Mouse (Mus musculus) C2C12 (cell line): ENCODE data around the gene Ggt1. TPM values are rescaled to one million over a fixed set of nuclear protein-coding genes. Genes with fewer than 3 reads are reported as not detected.

ENCODE experiments used
- H3K27me3 ChIP-seq: one replicate; pipeline ENCODE4 v1.6.1; 2011; ENCODE audit not compliant: control insufficient read depth, insufficient read depth, insufficient read length
- H3K36me3 ChIP-seq: one replicate; pipeline ENCODE4 v1.6.1; 2011; ENCODE audit not compliant: control insufficient read depth, insufficient read depth
- H3K4me3 ChIP-seq: one replicate; pipeline ENCODE4 v1.5.1; 2011; ENCODE audit warnings: mild to moderate bottlenecking, control low read depth; ENCODE audit not compliant: poor library complexity, insufficient read depth, severe bottlenecking
- H3K79me2 ChIP-seq: one replicate; pipeline ENCODE4 v1.6.1; 2011; ENCODE audit not compliant: control insufficient read depth, insufficient read depth
- H3K79me3 ChIP-seq: one replicate; pipeline ENCODE4 v1.6.1; 2011; ENCODE audit warnings: low read depth, control low read depth
- H3ac ChIP-seq: one replicate; pipeline ENCODE3; 2011; ENCODE audit warnings: low read depth; ENCODE audit not compliant: control insufficient read depth, insufficient read length
- CEBPB ChIP-seq: IDR thresholded peaks from one replicate; pipeline ENCODE4 v1.6.1; 2011; ENCODE audit warnings: low read depth, mild to moderate bottlenecking, control low read depth, moderate library complexity
- CTCF ChIP-seq: IDR thresholded peaks from one replicate; pipeline ENCODE4 v1.5.1; 2011; ENCODE audit not compliant: control insufficient read depth, insufficient read depth, insufficient read length
- FOSL1 ChIP-seq: IDR thresholded peaks from one replicate; pipeline ENCODE4 v1.8.0; 2011; ENCODE audit warnings: mild to moderate bottlenecking, low read length; ENCODE audit not compliant: poor library complexity, insufficient read depth, severe bottlenecking
- MAX ChIP-seq: IDR thresholded peaks from one replicate; pipeline ENCODE4 v1.6.1; 2011; ENCODE audit warnings: mild to moderate bottlenecking, control low read depth
- MYOD1 ChIP-seq: IDR thresholded peaks from one replicate; pipeline ENCODE4 v1.6.1; 2011; ENCODE audit warnings: low read depth; ENCODE audit not compliant: control insufficient read depth, insufficient read length
- MYOG ChIP-seq: IDR thresholded peaks from one replicate; pipeline ENCODE4 v1.6.1; 2011; ENCODE audit not compliant: control insufficient read depth, insufficient read length; ENCODE audit errors: extremely low read depth
- USF1 ChIP-seq: IDR thresholded peaks from one replicate; pipeline ENCODE4 v1.6.1; 2011; ENCODE audit warnings: low read depth, mild to moderate bottlenecking, control low read depth, moderate library complexity
- polyA plus RNA-seq: library from polyadenylated mRNA; unstranded; fragments of >200 nt; fragmentation: generic; extraction: Trizol; gene quantifications from one replicate; pipeline ENCODE4 v1.2.1, GENCODE M21; 2012; ENCODE audit warnings: missing spikeins

The Ggt1 gene
- polyA plus RNA-seq, 1 experiment = 0.12 TPM

GRCm38 (mm10) chr10:75592585-75592984 lies 31.2 kb downstream of the Ggt1 start:
- H3K4me3 ChIP-seq = no peak overlapping the region
- H3K27me3 ChIP-seq = no peaks in the 10 kb centered on the region
- H3K79me2 ChIP-seq = no peaks in the 10 kb centered on the region
- H3K36me3 ChIP-seq = no peaks in the 10 kb centered on the region
- H3K79me3 ChIP-seq = no peaks in the 10 kb centered on the region
- H3ac ChIP-seq = no peak overlapping the region
- no peak for TF ChIP-seq MYOG
- no peak for TF ChIP-seq CTCF
- TF ChIP-seq USF1 = no peak
- no peak for TF ChIP-seq MYOD1
- no peak for TF ChIP-seq CEBPB
- TF ChIP-seq MAX = no peak
- no peak for TF ChIP-seq FOSL1

GRCm38 (mm10) chr10:75595981-75596380 lies 34.6 kb downstream of the Ggt1 start:
- Histone ChIP-seq H3ac (no peak overlapping the region), H3K27me3 (no peaks in the 10 kb centered on the region), H3K4me3 (no peak overlapping the region), H3K79me2 (no peaks in the 10 kb centered on the region), H3K79me3 (no peaks in the 10 kb centered on the region), H3K36me3 (no peaks in the 10 kb centered on the region)
- peak; percentile 27 for TF ChIP-seq USF1
- TF ChIP-seq FOSL1 = no peak

GRCm38 (mm10) chr10:75600189-75600730 lies 38.9 kb downstream of the Ggt1 start:
- H3K79me3 ChIP-seq = no peaks in the 10 kb centered on the region
- H3K36me3 ChIP-seq = no peaks in the 10 kb centered on the region
- TF ChIP-seq MYOD1 (no peak), MAX (no peak), CEBPB (no peak), CTCF (no peak), FOSL1 (no peak), USF1 (no peak), MYOG (no peak)
- no peak overlapping the region for H3K4me3 ChIP-seq
- H3ac ChIP-seq = no peak overlapping the region
- peaks cover 7% of the 10 kb centered on the region for H3K27me3 ChIP-seq
- H3K79me2 ChIP-seq = no peaks in the 10 kb centered on the region

- Histone ChIP-seq H3ac (no peak overlapping the region), H3K79me2 (no peaks in the 10 kb centered on the region), H3K27me3 (peaks cover 7% of the 10 kb centered on the region), H3K36me3 (no peaks in the 10 kb centered on the region), H3K79me3 (no peaks in the 10 kb centered on the region), H3K4me3 (no peak overlapping the region)
- TF ChIP-seq USF1 (no peak), MYOD1 (no peak), FOSL1 (no peak), MAX (no peak), CTCF (no peak), MYOG (no peak), CEBPB (no peak)
These were observed 43.9 kb downstream of the Ggt1 start for GRCm38 (mm10) chr10:75605162-75605846.

GRCm38 (mm10) chr10:75607253-75607652 lies 45.8 kb downstream of the Ggt1 start:
- TF ChIP-seq CEBPB = no peak
- no peak for TF ChIP-seq USF1
- no peak for TF ChIP-seq CTCF
- TF ChIP-seq FOSL1 = no peak
- no peak for TF ChIP-seq MAX
- no peak for TF ChIP-seq MYOD1
- no peak for TF ChIP-seq MYOG
- H3K27me3 ChIP-seq = peaks cover 7% of the 10 kb centered on the region
- H3ac ChIP-seq = no peak overlapping the region
- no peak overlapping the region for H3K4me3 ChIP-seq
- no peaks in the 10 kb centered on the region for H3K36me3 ChIP-seq
- H3K79me2 ChIP-seq = no peaks in the 10 kb centered on the region
- H3K79me3 ChIP-seq = no peaks in the 10 kb centered on the region

- TF ChIP-seq MYOG (no peak), CEBPB (no peak), USF1 (no peak), MYOD1 (no peak), MAX (no peak), CTCF (no peak), FOSL1 (no peak)
- Histone ChIP-seq H3K27me3 (no peaks in the 10 kb centered on the region), H3K4me3 (no peak overlapping the region), H3ac (no peak overlapping the region), H3K79me3 (no peaks in the 10 kb centered on the region), H3K36me3 (no peaks in the 10 kb centered on the region), H3K79me2 (no peaks in the 10 kb centered on the region)
These were observed 47.6 kb downstream of the Ggt1 start for GRCm38 (mm10) chr10:75608975-75609374.
